Mouse (Mus musculus) mouse trophoblast stem cell (cell line): ENCODE measurements around the gene Golga4.

ENCODE experiments used
- in situ Hi-C, 2 experiments: fragments of 300-500 bp; cut with MseI, MboI; formaldehyde crosslinking; loops; 2 replicates in 1 of 2; 3 replicates in 1 of 2; pipeline ENCODE4 v1.15.1; 2025

The Golga4 gene

GRCm38 (mm10) chr9:118506020-118506403, at the start of gene Golga4:
TSS of gene Golga4 (plus strand) at chr9:118506267.
- in situ Hi-C loops: no loop called here

GRCm38 (mm10) chr9:118456405-118456804, 49.7 kb upstream of the Golga4 start:
- in situ Hi-C loops: no loop called here

GRCm38 (mm10) chr9:118458039-118458438, 48.0 kb upstream of the Golga4 start:
- in situ Hi-C loops: no loop called here

- in situ Hi-C loops: no loop called here
Measured at GRCm38 (mm10) chr9:118464031-118464430, 42.0 kb upstream of the Golga4 start.

- in situ Hi-C loops: no loop called here
Measured at GRCm38 (mm10) chr9:118468301-118468700, 37.8 kb upstream of the Golga4 start.

- in situ Hi-C loops: no loop called here
Measured at GRCm38 (mm10) chr9:118469272-118469671, 36.8 kb upstream of the Golga4 start.

DNA sequence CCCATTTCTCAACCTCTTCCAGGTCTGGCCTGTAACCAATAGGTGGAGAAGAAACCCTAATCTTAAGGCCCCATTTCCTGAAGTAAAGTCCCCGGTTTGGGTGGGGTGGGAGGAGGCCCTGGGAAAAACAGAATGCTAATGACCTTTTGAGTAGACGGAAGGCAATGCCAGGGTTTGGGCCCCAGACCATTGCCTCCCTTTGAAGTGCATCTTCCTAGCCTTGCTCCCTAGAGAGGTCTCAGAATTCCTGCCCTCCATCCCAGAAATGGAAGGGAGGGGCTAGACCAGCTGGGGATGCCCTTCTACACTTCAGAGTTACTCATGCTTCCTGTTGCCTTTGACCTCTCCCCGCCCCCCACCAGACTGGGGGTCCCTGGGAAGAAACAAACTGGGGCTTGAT, 34.8 kb upstream of the Golga4 start:
- in situ Hi-C loops: no loop called here

DNA sequence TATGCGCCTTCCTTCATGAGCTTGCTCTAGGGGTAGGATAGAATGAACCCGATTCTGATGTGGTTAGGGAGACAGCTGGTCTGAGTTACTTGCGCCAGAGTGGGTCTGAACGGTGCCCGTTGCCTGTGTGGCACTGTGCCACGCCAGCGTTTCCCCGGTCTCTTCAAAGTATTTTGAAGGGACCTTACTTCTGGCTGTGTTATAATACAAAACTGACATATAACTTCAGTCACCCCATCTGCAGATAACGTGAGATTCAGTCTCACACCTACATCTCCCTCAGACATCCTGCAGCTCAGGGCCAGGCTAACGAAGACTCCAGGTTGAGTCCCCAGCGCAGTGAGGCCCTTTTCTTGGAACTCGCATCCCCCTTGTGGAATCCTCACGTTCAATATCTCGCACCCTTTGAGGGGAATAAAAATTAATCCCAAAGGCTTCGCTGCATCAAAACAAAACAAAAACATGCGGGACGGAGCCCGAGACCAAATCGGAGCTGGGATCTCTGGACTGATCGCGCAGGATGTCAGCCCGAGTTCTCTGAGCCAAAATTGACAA, 29.8 kb upstream of the Golga4 start:
- in situ Hi-C loops: loop anchor here (25.0 kb wide), 1 partner anchor 414 kb away; no protein-coding TSS in a partner anchor

DNA sequence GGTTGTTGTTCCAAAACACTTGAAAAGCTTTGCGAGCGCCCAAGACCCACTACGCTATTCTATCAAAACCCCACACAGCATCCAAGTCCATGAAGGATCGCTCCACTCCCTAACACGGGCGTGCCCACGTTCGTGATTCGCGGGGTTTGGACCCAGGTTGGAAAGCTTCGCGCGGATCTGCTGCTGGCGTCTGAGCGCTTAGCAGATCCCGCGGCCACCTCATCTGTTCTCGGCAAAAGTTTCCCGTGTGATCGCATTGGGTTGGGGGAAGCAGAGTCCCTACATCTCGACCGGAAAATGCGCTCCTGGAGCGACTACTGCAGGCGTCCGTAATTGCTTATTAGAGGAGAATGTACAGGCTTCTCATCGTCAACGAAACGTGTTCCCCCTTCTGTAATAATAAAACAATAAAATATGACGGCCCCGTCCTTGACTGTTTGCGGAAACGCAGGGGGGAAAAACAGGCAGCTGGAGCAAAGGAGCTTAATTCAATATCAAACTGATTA, 29.2 kb upstream of the Golga4 start:
- in situ Hi-C loops: loop anchor here (25.0 kb wide), 1 partner anchor 415 kb away; no protein-coding TSS in a partner anchor

DNA sequence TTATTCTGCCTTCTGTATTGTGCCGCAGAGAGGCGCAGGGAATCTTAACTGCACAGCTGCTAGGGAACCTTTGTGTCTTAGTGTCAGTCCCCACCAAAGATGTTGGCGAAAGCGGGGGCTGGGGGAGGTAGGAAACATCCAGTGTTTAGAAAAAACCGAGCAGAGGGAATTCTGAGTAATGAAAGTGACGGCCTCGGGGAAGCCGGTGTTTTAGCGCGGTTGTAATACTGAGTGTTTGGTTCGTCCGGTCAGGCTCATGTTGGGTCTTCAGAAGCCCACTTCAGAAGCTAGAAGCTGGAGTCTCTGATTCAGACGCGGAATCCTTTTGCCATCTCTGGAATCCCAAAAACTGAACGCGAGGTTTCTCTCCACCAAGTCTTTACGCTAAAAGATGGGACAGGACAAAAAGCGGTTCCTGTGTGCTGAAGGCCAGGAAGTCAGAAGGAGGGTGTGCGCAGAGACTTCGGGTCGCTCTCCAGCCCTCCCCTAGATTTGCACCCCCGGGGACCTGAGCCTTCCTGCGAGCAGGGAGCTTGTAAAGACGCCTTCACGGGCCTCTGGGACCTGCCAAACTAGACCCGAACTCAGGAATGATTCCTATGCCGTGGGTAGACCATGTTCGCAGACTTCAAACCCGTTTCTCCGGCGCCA, 28.7 kb upstream of the Golga4 start:
- in situ Hi-C loops: loop anchor here (25.0 kb wide), 1 partner anchor 415 kb away; no protein-coding TSS in a partner anchor

DNA sequence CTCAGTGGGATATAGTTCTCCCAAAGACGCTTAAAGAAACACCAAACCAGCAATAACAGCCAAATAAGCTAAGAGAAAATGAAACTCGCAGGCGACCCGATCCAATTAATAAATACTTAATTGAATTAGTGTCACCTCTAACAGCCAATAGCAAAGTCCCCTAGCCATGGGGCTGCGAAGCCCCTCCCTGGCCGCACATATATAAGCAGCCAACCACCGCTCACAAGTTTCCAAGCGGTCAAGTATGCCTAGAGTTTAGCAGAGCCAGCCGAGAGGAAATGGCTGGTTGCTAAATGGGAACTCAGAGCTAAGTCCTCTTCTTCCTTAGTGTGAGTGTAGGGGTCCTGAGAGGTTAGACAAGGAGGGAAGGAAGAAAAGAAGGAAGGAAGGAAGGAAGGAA, 28.1 kb upstream of the Golga4 start, which contains the start of gene Eomes:
Gene Eomes (plus strand): TSS at position 252 of the 400 bp plus-strand sequence.
- in situ Hi-C loops: loop anchor here (25.0 kb wide), 1 partner anchor 416 kb away; no protein-coding TSS in a partner anchor

- in situ Hi-C loops: loop anchor here (25.0 kb wide), 1 partner anchor 416 kb away; no protein-coding TSS in a partner anchor
Measured at GRCm38 (mm10) chr9:118478458-118478838, 27.6 kb upstream of the Golga4 start.

DNA sequence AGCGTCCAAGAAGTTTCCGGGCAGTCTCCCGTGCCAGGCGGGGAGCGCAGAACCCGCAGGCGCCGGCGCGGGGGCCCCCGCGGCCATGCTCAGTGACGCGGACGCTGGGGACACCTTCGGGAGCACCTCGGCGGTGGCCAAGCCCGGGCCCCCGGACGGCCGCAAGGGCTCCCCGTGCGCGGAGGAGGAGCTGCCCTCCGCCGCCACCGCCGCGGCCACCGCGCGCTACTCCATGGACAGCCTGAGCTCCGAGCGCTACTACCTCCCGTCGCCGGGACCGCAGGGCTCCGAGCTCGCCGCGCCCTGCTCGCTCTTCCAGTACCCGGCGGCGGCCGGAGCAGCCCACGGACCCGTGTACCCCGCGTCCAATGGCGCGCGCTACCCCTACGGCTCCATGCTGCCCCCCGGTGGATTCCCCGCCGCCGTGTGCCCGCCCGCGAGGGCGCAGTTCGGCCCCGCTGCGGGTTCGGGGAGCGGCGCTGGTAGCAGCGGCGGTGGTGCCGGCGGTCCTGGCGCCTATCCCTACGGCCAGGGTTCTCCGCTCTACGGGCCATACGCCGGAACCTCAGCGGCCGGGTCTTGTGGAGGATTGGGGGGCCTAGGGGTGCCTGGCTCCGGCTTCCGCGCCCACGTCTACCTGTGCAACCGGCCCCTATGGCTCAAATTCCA, 27.1 kb upstream of the Golga4 start:
- in situ Hi-C loops: loop anchor here (25.0 kb wide), 1 partner anchor 417 kb away; no protein-coding TSS in a partner anchor

- in situ Hi-C loops: loop anchor here (10.0 to 25.0 kb wide), 2 partner anchors 315 to 417 kb away; no protein-coding TSS in a partner anchor
Measured at GRCm38 (mm10) chr9:118479508-118480291, 26.4 kb upstream of the Golga4 start.

DNA sequence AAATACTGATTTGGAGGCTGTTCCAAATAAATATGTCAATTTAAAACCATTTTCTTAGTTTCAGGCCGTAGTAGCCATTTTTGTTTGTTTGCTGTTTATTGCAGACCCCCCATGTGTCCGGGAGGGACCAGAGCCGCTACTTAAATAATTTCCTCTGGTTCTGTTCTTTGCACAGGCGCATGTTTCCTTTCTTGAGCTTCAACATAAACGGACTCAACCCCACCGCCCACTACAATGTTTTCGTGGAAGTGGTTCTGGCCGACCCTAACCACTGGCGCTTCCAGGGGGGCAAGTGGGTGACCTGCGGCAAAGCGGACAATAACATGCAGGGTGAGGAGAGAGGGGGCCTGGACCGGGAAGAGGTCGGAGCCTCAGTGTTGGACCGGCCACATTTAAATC, 25.8 kb upstream of the Golga4 start:
- in situ Hi-C loops: loop anchor here (10.0 to 25.0 kb wide), 2 partner anchors 315 to 418 kb away; no protein-coding TSS in a partner anchor

GRCm38 (mm10) chr9:118482210-118482609, 23.9 kb upstream of the Golga4 start:
- in situ Hi-C loops: loop anchor here (10.0 to 25.0 kb wide), 2 partner anchors 317 to 420 kb away; no protein-coding TSS in a partner anchor

- in situ Hi-C loops: loop anchor here (5.0 to 25.0 kb wide), 3 partner anchors 94 to 424 kb away; no protein-coding TSS in a partner anchor
Measured at GRCm38 (mm10) chr9:118486361-118487095, 19.5 kb upstream of the Golga4 start.

- in situ Hi-C loops: loop anchor here (5.0 to 25.0 kb wide), 3 partner anchors 95 to 425 kb away; no protein-coding TSS in a partner anchor
Measured at GRCm38 (mm10) chr9:118487096-118487395, 19.0 kb upstream of the Golga4 start.

- in situ Hi-C loops: loop anchor here (5.0 to 25.0 kb wide), 3 partner anchors 95 to 425 kb away; no protein-coding TSS in a partner anchor
Measured at GRCm38 (mm10) chr9:118487636-118488035, 18.4 kb upstream of the Golga4 start.

- in situ Hi-C loops: loop anchor here (5.0 to 25.0 kb wide), 3 partner anchors 96 to 426 kb away; no protein-coding TSS in a partner anchor
Measured at GRCm38 (mm10) chr9:118488138-118488895, 17.8 kb upstream of the Golga4 start.
